Mouse (Mus musculus): ENCODE results near the gene Atp2b1. TPM values are rescaled to one million over a fixed set of nuclear protein-coding genes. Genes with fewer than 3 reads are reported as not detected.

Gene Atp2b1
- polyA plus RNA-seq, 1 experiment from 2014 or later = 296 TPM

DNA sequence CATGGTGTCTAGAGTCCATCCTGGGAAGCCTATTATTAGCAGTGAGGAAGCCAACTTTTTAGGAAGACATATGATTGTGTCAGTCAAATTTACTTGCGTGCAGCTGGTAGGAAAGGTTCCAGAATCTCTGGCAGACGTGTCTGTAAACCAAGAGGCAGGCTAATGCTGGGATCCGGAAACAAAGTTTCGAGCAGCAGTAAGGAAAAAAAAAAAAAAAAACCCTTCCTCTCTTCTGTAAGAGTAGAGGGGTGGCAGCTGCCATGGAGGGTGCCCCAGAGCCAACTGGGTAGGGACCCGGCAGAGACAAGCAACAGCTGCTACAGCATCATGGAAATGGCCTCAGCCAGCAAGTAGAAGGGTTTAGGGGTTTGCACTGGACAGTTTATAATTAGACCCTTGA, 31.6 kb upstream of the Atp2b1 start:
- H3K9ac ChIP-seq = no peak overlapping the region
- H3K4me2 ChIP-seq (replicated peaks) = no peak overlapping the region
- H3K9me3 ChIP-seq (ENCODE audit: control insufficient read depth, low read length) = no peaks in the 10 kb centered on the region
- H3K4me3 ChIP-seq (replicated peaks; ENCODE audit: low read length) = no peak overlapping the region
- H3K27ac ChIP-seq = no peak overlapping the region
- H3K36me3 ChIP-seq (replicated peaks; ENCODE audit: control insufficient read depth, insufficient read depth) = no peaks in the 10 kb centered on the region
- no peaks in the 10 kb centered on the region for H3K27me3 ChIP-seq (ENCODE audit: control insufficient read depth, insufficient read depth, low read length)
- H3K4me1 ChIP-seq (replicated peaks; ENCODE audit: control insufficient read depth, insufficient read depth, low read length) = no peaks in the 10 kb centered on the region
- DNase-seq (ENCODE audit: low spot score) = no peak
- WGBS = 92% methylated on average over 5 of the region's 5 CpGs
- no peak for ATAC-seq (ENCODE audit: low FRiP score)

DNA sequence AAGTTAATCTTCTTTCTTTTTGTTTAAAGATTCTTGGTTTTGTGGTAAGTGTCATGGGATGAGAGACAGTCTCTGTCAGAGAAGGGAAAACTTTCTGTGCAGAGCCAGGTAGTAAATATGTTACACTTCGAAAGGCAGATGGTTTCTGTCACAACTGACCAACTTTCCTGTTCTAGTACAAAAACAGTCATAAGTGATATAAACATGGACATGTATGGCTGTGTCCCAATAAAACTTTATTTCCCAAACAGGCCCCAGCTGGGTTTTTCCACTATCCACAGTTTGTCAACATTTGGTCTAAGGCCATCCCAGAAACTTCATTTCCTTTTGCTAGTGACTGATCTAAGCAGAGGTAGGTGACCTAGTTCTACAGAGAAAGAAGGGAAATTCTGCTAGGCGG, 29.8 kb upstream of the Atp2b1 start:
- no peak overlapping the region for H3K4me2 ChIP-seq (replicated peaks)
- H3K27me3 ChIP-seq (ENCODE audit: control insufficient read depth, insufficient read depth, low read length) = no peaks in the 10 kb centered on the region
- ATAC-seq (ENCODE audit: low FRiP score) (no peak), DNase-seq (ENCODE audit: low spot score) (no peak)
- 92% methylated on average over 2 of the region's 2 CpGs for WGBS
- no peaks in the 10 kb centered on the region for H3K4me1 ChIP-seq (replicated peaks; ENCODE audit: control insufficient read depth, insufficient read depth, low read length)
- H3K36me3 ChIP-seq (replicated peaks; ENCODE audit: control insufficient read depth, insufficient read depth) = no peaks in the 10 kb centered on the region
- no peaks in the 10 kb centered on the region for H3K9me3 ChIP-seq (ENCODE audit: control insufficient read depth, low read length)
- no peak overlapping the region for H3K27ac ChIP-seq
- no peak overlapping the region for H3K9ac ChIP-seq
- no peak overlapping the region for H3K4me3 ChIP-seq (replicated peaks; ENCODE audit: low read length)

DNA sequence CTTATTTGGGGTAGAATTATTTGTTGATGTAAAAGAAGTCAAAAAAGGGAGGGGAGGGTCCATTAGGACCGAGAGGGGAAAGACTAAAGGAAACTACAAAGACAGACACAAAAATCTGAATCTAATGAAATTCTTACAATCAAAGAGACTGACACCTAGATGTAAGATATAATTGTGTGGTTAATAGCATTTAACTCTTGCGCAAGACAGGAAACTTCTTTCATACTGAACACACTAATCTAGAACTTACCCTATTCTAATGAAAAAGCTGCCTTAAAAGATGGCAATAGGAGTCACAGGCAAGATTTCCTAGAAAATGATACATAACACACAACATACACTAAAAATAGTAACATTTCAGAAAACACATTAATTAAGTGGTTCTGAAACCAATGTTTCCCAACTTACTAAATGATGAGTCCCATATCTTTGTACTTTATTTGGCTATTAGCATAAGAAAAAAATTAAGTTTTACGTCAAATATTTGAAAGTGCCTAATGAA, 27.4 kb upstream of the Atp2b1 start:
- H3K4me2 ChIP-seq (replicated peaks) = no peak overlapping the region
- WGBS = 92% methylated on average over 3 of the region's 3 CpGs
- H3K36me3 ChIP-seq (replicated peaks; ENCODE audit: control insufficient read depth, insufficient read depth) = no peaks in the 10 kb centered on the region
- DNase-seq (ENCODE audit: low spot score) = no peak
- no peak overlapping the region for H3K27ac ChIP-seq
- H3K4me1 ChIP-seq (replicated peaks; ENCODE audit: control insufficient read depth, insufficient read depth, low read length) = no peaks in the 10 kb centered on the region
- H3K4me3 ChIP-seq (replicated peaks; ENCODE audit: low read length) = no peak overlapping the region
- no peaks in the 10 kb centered on the region for H3K27me3 ChIP-seq (ENCODE audit: control insufficient read depth, insufficient read depth, low read length)
- ATAC-seq (ENCODE audit: low FRiP score) = no peak
- peaks cover 4% of the 10 kb centered on the region; the same call in 1 of the 2 replicates for H3K9me3 ChIP-seq (ENCODE audit: control insufficient read depth, low read length)
- H3K9ac ChIP-seq = no peak overlapping the region

DNA sequence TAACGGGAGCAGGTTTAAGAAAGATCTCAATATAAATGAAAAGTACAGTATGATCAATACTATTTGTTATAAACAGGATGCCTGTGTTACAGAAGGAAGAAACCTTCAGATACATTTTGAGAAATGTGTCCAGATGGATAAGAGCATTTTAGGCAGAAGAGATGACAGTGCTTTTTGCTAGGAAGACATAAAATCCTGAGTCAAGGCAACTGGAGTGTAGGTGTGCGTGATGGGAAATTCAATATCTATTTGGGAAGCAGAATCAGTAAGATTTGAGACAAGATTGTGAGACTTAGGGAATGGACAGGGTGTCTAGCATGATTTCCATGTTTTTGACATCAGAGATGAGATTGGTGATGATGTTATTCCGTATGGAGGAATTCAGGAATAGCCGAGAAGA, 22.8 kb upstream of the Atp2b1 start:
- 88% methylated on average over 4 of the region's 4 CpGs for WGBS
- DNase-seq (ENCODE audit: low spot score) = no peak
- H3K27ac ChIP-seq = no peak overlapping the region
- peaks cover 4% of the 10 kb centered on the region; the same call in 1 of the 2 replicates for H3K9me3 ChIP-seq (ENCODE audit: control insufficient read depth, low read length)
- H3K4me3 ChIP-seq (replicated peaks; ENCODE audit: low read length) = no peak overlapping the region
- ATAC-seq (ENCODE audit: low FRiP score) = no peak
- H3K9ac ChIP-seq = no peak overlapping the region
- H3K27me3 ChIP-seq (ENCODE audit: control insufficient read depth, insufficient read depth, low read length) = no peaks in the 10 kb centered on the region
- no peak overlapping the region for H3K4me2 ChIP-seq (replicated peaks)
- no peaks in the 10 kb centered on the region for H3K36me3 ChIP-seq (replicated peaks; ENCODE audit: control insufficient read depth, insufficient read depth)
- no peaks in the 10 kb centered on the region for H3K4me1 ChIP-seq (replicated peaks; ENCODE audit: control insufficient read depth, insufficient read depth, low read length)

DNA sequence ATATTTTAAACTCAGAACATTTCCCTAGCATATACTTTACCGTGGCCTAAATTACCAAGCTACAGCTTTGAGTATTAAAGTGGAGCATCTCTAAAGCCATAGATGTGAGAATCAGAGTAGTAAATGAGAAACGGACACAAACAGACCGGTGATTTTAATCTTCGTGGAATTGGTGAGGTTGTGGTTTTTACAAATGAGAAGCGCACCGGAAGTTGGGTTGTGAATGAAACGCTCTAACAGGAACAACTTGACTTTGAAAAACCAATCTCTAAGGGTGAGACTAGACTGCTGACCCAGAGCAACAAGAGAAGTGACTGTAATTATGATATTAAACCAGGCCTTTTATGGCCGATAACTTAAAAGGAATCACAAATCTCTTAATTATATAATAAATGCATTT, 16.7 kb upstream of the Atp2b1 start:
- H3K4me1 ChIP-seq (replicated peaks; ENCODE audit: control insufficient read depth, insufficient read depth, low read length) = no peaks in the 10 kb centered on the region
- H3K36me3 ChIP-seq (replicated peaks; ENCODE audit: control insufficient read depth, insufficient read depth) = no peaks in the 10 kb centered on the region
- H3K9me3 ChIP-seq (ENCODE audit: control insufficient read depth, low read length) = no peaks in the 10 kb centered on the region
- no peak overlapping the region for H3K9ac ChIP-seq
- H3K4me3 ChIP-seq (replicated peaks; ENCODE audit: low read length) = no peak overlapping the region
- WGBS = 93% methylated on average over 8 of the region's 8 CpGs
- no peak for ATAC-seq (ENCODE audit: low FRiP score)
- H3K27me3 ChIP-seq (ENCODE audit: control insufficient read depth, insufficient read depth, low read length) = no peaks in the 10 kb centered on the region
- H3K27ac ChIP-seq = no peak overlapping the region
- DNase-seq (ENCODE audit: low spot score) = no peak
- H3K4me2 ChIP-seq (replicated peaks) = no peak overlapping the region

DNA sequence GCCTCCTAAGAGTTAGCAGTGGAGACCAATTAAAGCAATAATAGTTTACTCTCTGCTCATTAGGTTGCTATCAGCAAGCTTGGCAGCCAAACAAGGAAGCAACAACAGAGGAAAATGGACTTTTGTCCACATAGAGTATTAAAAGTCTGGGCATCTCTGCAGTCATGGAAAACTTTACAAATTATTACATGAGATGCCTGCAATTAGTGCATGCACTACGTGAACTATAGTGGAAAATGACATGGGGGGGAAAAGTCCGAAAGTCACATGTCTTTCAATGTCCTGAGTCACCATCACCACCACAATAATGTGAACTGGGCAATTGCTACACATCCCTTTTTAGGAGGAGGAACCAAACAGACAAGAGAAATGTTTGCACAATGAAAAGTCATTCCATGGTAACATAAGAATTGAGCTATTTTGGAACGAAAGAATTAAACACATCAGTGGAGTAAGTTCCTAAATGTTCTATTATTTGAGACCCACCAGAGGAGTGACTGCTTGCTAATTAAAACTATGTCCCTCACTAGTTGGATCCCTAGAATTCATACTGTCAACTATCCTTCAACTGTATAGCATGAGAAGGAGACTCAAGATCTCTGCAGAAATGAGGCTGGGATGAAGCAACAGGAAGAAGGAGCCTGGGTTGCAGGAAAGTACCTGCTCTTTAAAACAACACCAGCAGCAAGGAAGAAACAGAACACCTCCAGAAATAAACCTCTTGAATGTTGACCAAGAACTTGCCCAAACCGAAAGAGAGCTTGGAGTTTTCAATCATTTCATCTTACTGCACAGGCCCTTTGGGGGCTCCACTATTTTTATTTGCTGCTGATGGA, 16.1 kb upstream of the Atp2b1 start:
- no peaks in the 10 kb centered on the region for H3K36me3 ChIP-seq (replicated peaks; ENCODE audit: control insufficient read depth, insufficient read depth)
- ATAC-seq (ENCODE audit: low FRiP score) (no peak), DNase-seq (ENCODE audit: low spot score) (no peak)
- no peaks in the 10 kb centered on the region for H3K4me1 ChIP-seq (replicated peaks; ENCODE audit: control insufficient read depth, insufficient read depth, low read length)
- no peaks in the 10 kb centered on the region for H3K27me3 ChIP-seq (ENCODE audit: control insufficient read depth, insufficient read depth, low read length)
- no peak overlapping the region for H3K4me2 ChIP-seq (replicated peaks)
- no peaks in the 10 kb centered on the region for H3K9me3 ChIP-seq (ENCODE audit: control insufficient read depth, low read length)
- H3K4me3 ChIP-seq (replicated peaks; ENCODE audit: low read length) = no peak overlapping the region
- H3K9ac ChIP-seq = no peak overlapping the region
- H3K27ac ChIP-seq = no peak overlapping the region
- WGBS = 89% methylated on average over 4 of the region's 4 CpGs

DNA sequence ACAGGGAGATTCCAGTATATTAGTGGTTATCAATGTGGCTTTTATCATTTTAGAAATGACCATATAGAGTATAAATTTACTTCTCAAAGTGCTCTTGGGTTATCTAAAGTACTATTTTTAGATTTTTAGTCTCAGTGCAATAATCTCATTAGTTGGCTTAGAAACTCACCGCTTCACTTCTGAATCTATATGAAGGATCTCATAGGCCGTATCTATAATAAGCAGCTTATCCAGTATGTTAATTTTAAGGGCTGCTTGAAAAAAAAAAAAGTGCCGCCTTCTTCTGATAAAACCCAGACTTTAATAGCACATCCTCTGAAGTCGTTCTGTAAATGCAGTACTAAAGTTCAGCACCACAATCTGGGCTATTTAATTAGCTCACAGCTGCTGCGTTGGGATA, 12.7 kb upstream of the Atp2b1 start:
- 85% methylated on average over 5 of the region's 5 CpGs for WGBS
- no peaks in the 10 kb centered on the region for H3K4me1 ChIP-seq (replicated peaks; ENCODE audit: control insufficient read depth, insufficient read depth, low read length)

DNA sequence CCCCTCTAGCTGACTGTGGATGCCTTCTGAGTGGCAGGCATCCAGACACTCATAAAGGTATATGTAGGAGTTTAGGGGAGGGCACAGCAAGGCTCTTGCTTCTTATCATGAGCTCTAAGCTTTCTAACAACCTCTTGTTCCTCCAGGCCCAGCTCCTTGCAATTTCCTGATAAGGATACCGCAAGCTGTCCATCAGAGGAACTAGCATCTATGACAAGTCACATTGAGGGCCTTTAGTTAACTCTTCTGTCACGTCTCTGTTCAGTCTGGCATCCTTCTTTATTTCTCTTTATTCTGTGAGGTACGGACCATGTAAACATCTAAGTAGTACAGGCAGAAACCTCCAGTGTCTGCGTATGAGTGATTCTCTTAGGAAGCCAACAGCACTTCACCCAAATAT, 8.2 kb upstream of the Atp2b1 start:
- Histone ChIP-seq H3K27ac (no peak overlapping the region), H3K36me3 (replicated peaks; ENCODE audit: control insufficient read depth, insufficient read depth) (no peaks in the 10 kb centered on the region), H3K27me3 (ENCODE audit: control insufficient read depth, insufficient read depth, low read length) (no peaks in the 10 kb centered on the region), H3K4me2 (replicated peaks) (no peak overlapping the region), H3K9ac (no peak overlapping the region), H3K4me3 (replicated peaks; ENCODE audit: low read length) (no peak overlapping the region), H3K4me1 (replicated peaks; ENCODE audit: control insufficient read depth, insufficient read depth, low read length) (no peaks in the 10 kb centered on the region), H3K9me3 (ENCODE audit: control insufficient read depth, low read length) (no peaks in the 10 kb centered on the region)
- no peak for ATAC-seq (ENCODE audit: low FRiP score)
- DNase-seq (ENCODE audit: low spot score) = no peak
- WGBS = 88% methylated on average over 4 of the region's 4 CpGs

More for the DNA sequence above, 12.7 kb upstream of the Atp2b1 start:
- no peak for DNase-seq (ENCODE audit: low spot score)
- ATAC-seq (ENCODE audit: low FRiP score) = no peak
- H3K4me2 ChIP-seq (replicated peaks) = no peak overlapping the region
- H3K9ac ChIP-seq = no peak overlapping the region
- H3K36me3 ChIP-seq (replicated peaks; ENCODE audit: control insufficient read depth, insufficient read depth) = no peaks in the 10 kb centered on the region
- H3K4me3 ChIP-seq (replicated peaks; ENCODE audit: low read length) = no peak overlapping the region
- H3K27me3 ChIP-seq (ENCODE audit: control insufficient read depth, insufficient read depth, low read length) = no peaks in the 10 kb centered on the region
- H3K9me3 ChIP-seq (ENCODE audit: control insufficient read depth, low read length) = no peaks in the 10 kb centered on the region
- H3K27ac ChIP-seq = no peak overlapping the region

DNA sequence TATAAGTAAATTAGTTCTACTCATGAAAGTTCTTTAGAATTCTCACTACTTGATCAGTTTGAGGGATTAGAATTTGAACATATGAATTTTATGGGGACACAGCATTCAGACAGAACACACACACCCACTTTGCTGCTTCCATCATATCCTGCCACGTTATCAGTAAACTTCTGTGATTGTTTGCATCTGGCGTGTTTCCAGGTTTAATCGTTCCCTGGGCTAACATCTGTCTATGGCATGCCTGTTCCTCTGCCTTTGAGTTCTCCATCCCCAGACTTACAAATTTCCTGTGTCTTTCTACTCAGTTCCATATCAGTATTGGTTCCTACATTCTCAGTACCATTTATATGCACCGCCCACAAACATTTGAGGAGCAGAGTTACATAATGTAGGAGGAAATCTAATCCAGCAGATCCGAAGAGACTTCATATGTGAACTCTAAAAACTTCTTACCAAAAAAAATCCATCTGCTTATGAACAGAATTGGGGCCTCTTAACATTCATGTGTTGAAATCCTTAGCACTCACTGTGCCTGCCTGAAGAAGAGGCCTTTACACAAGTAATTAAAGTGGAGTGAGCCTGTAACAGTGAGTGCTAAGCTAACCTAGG, 7.2 kb upstream of the Atp2b1 start:
- Histone ChIP-seq H3K9me3 (ENCODE audit: control insufficient read depth, low read length) (no peaks in the 10 kb centered on the region), H3K4me1 (replicated peaks; ENCODE audit: control insufficient read depth, insufficient read depth, low read length) (no peaks in the 10 kb centered on the region), H3K27ac (no peak overlapping the region), H3K36me3 (replicated peaks; ENCODE audit: control insufficient read depth, insufficient read depth) (no peaks in the 10 kb centered on the region), H3K4me3 (replicated peaks; ENCODE audit: low read length) (no peak overlapping the region), H3K4me2 (replicated peaks) (no peak overlapping the region), H3K27me3 (ENCODE audit: control insufficient read depth, insufficient read depth, low read length) (no peaks in the 10 kb centered on the region), H3K9ac (no peak overlapping the region)
- DNase-seq (ENCODE audit: low spot score) = no peak
- no peak for ATAC-seq (ENCODE audit: low FRiP score)
- 88% methylated on average over 5 of the region's 5 CpGs for WGBS

Measured in hindbrain, embryonic 14.5 days (tissue).